Mouse (Mus musculus): ENCODE measurements at regions not wholly inside any gene's neighbourhood (a gene's known extent, or its start where the extent isn't known, plus 50 kb on each side); places are given as distances from the start of the nearest gene placed in this dataset.
"Not testable (repeated sequence)": the region's sequence is repeated elsewhere in the genome, so short reads cannot be mapped to it uniquely, and the experiment has no call there.

GRCm38 (mm10) chr12:18130053-18130452 lies 384.3 kb upstream of the 5730507C01Rik start:
- not testable (repeated sequence) for H3K4me3 ChIP-seq (replicated peaks); H3K36me3 ChIP-seq (replicated peaks; ENCODE audit: low read length); H3K27me3 ChIP-seq (replicated peaks); H3K4me1 ChIP-seq
- H3K9me3 ChIP-seq = peaks cover 13% of the 10 kb centered on the region

- H3K4me3 ChIP-seq (replicated peaks); H3K27me3 ChIP-seq (replicated peaks); H3K36me3 ChIP-seq (replicated peaks; ENCODE audit: low read length); H3K4me1 ChIP-seq: not testable (repeated sequence)
- peaks cover 28% of the 10 kb centered on the region for H3K9me3 ChIP-seq
Observed at GRCm38 (mm10) chr12:18133170-18133569, 381.1 kb upstream of the 5730507C01Rik start.

DNA sequence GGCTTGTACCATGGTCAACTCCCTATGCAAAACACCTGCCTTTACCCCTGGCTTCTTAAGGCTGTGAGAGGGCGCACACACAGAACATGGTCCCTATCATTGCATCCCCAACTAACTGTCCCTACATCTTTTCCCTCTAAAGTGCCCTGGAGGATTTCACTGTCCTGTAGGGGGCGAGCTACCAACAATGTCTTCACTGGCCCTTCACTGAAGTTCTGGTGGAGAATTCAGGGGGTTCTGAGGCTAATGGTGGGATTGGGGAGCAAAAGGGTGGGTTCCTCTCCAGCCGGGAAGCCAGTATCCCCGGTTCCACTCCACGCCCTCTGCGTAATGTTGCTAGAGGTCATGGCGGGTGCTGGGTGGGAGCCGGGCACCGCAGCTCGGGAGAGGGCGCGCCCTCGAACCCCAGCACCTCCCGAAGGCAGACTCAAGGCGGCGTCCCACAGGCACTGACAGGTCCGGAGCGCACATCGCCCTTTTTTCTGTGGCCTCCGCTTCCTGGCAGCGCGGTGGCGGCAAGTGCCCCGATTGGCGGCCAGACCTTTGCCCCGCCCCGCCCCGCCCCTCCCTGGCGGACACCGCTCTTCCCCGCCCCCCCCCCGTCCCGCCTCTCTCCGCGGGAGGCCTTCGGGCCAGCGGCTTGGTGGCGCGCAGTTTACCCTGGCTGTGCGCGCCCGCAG lies 378.9 kb upstream of the 5730507C01Rik start:
- H3K27me3 ChIP-seq (replicated peaks) = peaks cover 2% of the 10 kb centered on the region
- no peaks in the 10 kb centered on the region for H3K36me3 ChIP-seq (replicated peaks; ENCODE audit: low read length)
- H3K9me3 ChIP-seq = peaks cover 38% of the 10 kb centered on the region
- H3K4me1 ChIP-seq = no peaks in the 10 kb centered on the region
- peak overlapping the region; percentile 80 for H3K4me3 ChIP-seq (replicated peaks)
- TF ChIP-seq FLI1 (IDR thresholded peaks at IDR 0.05; ENCODE audit: low read length) = no peak
- TF ChIP-seq GATA1 (IDR thresholded peaks at IDR 0.05; ENCODE audit: borderline replicate concordance, low read length) = no peak

- not testable (repeated sequence) for H3K4me3 ChIP-seq (replicated peaks); H3K4me1 ChIP-seq; H3K36me3 ChIP-seq (replicated peaks; ENCODE audit: low read length); H3K27me3 ChIP-seq (replicated peaks)
- peaks cover 32% of the 10 kb centered on the region for H3K9me3 ChIP-seq
Observed at GRCm38 (mm10) chr12:18140381-18141055, 373.8 kb upstream of the 5730507C01Rik start.

Data from megakaryocyte, embryonic 14.5 days (primary cell).